Comparison of ENCODE assay signal across 14 mouse cellular contexts in genomic region chr1:127031563-127031962, GRCm38 (mm10).
DNase-seq lines count a peak whose midpoint lies in the region; ATAC-seq and TF ChIP-seq lines count a peak whose summit lies in the region.
"Had no signal": no experiment of that assay in that cellular context is flagged by ENCODE, and none has a peak within 500 bp of the region (broad histone marks: within the 10 kb centered on the region; RNA-seq: fewer than 3 reads in every experiment).

No protein-coding gene starts in this region.

- no peak overlapping the region for H3K9ac ChIP-seq in forebrain, embryonic 14.5 days (ENCODE audit: low read length)
- no peak overlapping the region for H3K9ac ChIP-seq in forebrain, embryonic 16.5 days (replicated peaks; ENCODE audit: low read depth, low read length)
- no peak overlapping the region for H3K9ac ChIP-seq in kidney, postnatal 0 days (ENCODE audit: low read depth, low read length)
- H3K9ac ChIP-seq: embryonic facial prominence, embryonic 13.5 days; heart, embryonic 15.5 days; liver, embryonic 13.5 days had no signal

- peak; percentile 41 for DNase-seq in forebrain, embryonic 14.5 days (ENCODE audit: low spot score)
- peak; percentile 37 to 42 for DNase-seq in left cerebral cortex, postnatal 10 days (ENCODE audit: extremely low spot score in 1 of 2, low spot score in 2 of 2)
- no peak for DNase-seq in left cerebral cortex, adult 18-20 months (ENCODE audit: low spot score in 2 of 2)
- DNase-seq in brain, embryonic 14.5 days (ENCODE audit: low read depth), result peak; percentile 66
- peak; percentile 70 for DNase-seq in kidney, postnatal 0 days (ENCODE audit: low spot score)
- no peak for DNase-seq in lung, adult 18-20 months
- DNase-seq in limb, embryonic 10.5 days (ENCODE audit: low spot score), result no peak
- DNase-seq: B cell, adult 2 months; cerebellum, adult 9-10 months; liver, embryonic 13.5 days; lung, postnatal 10 days had no signal

- H3K9me3 ChIP-seq in forebrain, embryonic 14.5 days (replicated peaks; ENCODE audit: control insufficient read depth, low read length), result no peaks in the 10 kb centered on the region
- H3K9me3 ChIP-seq in forebrain, embryonic 16.5 days (ENCODE audit: control insufficient read depth, low read length), result no peaks in the 10 kb centered on the region
- no peaks in the 10 kb centered on the region for H3K9me3 ChIP-seq in kidney, postnatal 0 days (replicated peaks; ENCODE audit: low read length)
- H3K9me3 ChIP-seq in limb, embryonic 10.5 days (replicated peaks), result no peaks in the 10 kb centered on the region
- H3K9me3 ChIP-seq: embryonic facial prominence, embryonic 13.5 days; heart, embryonic 15.5 days; liver, embryonic 13.5 days had no signal

- H3K4me2 ChIP-seq in forebrain, embryonic 14.5 days (ENCODE audit: low read length), result no peak overlapping the region
- H3K4me2 ChIP-seq in forebrain, embryonic 16.5 days (ENCODE audit: low read length), result no peak overlapping the region
- H3K4me2 ChIP-seq in kidney, postnatal 0 days (ENCODE audit: low read length), result no peak overlapping the region
- H3K4me2 ChIP-seq: embryonic facial prominence, embryonic 13.5 days; heart, embryonic 15.5 days; liver, embryonic 13.5 days had no signal

- 14% methylated on average over 4 of the region's 4 CpGs for WGBS in forebrain, embryonic 14.5 days
- WGBS in forebrain, embryonic 16.5 days, result 20% methylated on average over 4 of the region's 4 CpGs
- 11% methylated on average over 4 of the region's 4 CpGs for WGBS in kidney, postnatal 0 days
- WGBS in limb, embryonic 10.5 days, result 51% methylated on average over 4 of the region's 4 CpGs

- ATAC-seq in forebrain, embryonic 14.5 days, result no peak
- no peak for ATAC-seq in forebrain, embryonic 16.5 days
- ATAC-seq in kidney, postnatal 0 days (replicated peaks; ENCODE audit: low FRiP score, low read depth), result peak; percentile 74

- no peaks in the 10 kb centered on the region for H3K36me3 ChIP-seq in forebrain, embryonic 14.5 days (ENCODE audit: control insufficient read depth, insufficient read depth, low read length)
- no peaks in the 10 kb centered on the region for H3K36me3 ChIP-seq in forebrain, embryonic 16.5 days (ENCODE audit: control insufficient read depth, insufficient read depth)
- no peaks in the 10 kb centered on the region for H3K36me3 ChIP-seq in kidney, postnatal 0 days (ENCODE audit: insufficient read depth, low read length)
- no peaks in the 10 kb centered on the region for H3K36me3 ChIP-seq in limb, embryonic 10.5 days
- H3K36me3 ChIP-seq: embryonic facial prominence, embryonic 13.5 days; heart, embryonic 15.5 days; liver, embryonic 13.5 days had no signal

- TF ChIP-seq CTCF in brain, embryonic 14.5 days (IDR thresholded peaks at IDR 0.05; ENCODE audit: borderline replicate concordance, extremely low read depth, insufficient read depth, insufficient read length), result no peak
- no peak for TF ChIP-seq CTCF in kidney, postnatal 0 days (IDR thresholded peaks at IDR 0.05; ENCODE audit: low read depth)

- intact Hi-C loops in left cerebral cortex, postnatal 10 days (cut with DNase I), result no loop called here

- TF ChIP-seq POLR2A in brain, embryonic 14.5 days (IDR thresholded peaks at IDR 0.05; ENCODE audit: borderline replicate concordance, extremely low read depth, insufficient read depth, insufficient read length, poor library complexity, severe bottlenecking), result no peak

- H3K27me3 ChIP-seq in forebrain, embryonic 14.5 days (replicated peaks; ENCODE audit: control insufficient read depth, insufficient read depth, low read length), result no peaks in the 10 kb centered on the region
- H3K27me3 ChIP-seq in forebrain, embryonic 16.5 days (replicated peaks; ENCODE audit: control insufficient read depth, insufficient read depth, low read length), result no peaks in the 10 kb centered on the region
- H3K27me3 ChIP-seq in kidney, postnatal 0 days (ENCODE audit: insufficient read depth, low read length), result no peaks in the 10 kb centered on the region
- no peaks in the 10 kb centered on the region for H3K27me3 ChIP-seq in limb, embryonic 10.5 days (ENCODE audit: low read depth, poor library complexity, severe bottlenecking)
- H3K27me3 ChIP-seq: embryonic facial prominence, embryonic 13.5 days; heart, embryonic 15.5 days; liver, embryonic 13.5 days had no signal

- H3K27ac ChIP-seq in forebrain, embryonic 14.5 days (ENCODE audit: low read depth, low read length), result no peak overlapping the region
- no peak overlapping the region for H3K27ac ChIP-seq in forebrain, embryonic 16.5 days (ENCODE audit: low read length)
- no peak overlapping the region for H3K27ac ChIP-seq in kidney, postnatal 0 days
- H3K27ac ChIP-seq in limb, embryonic 10.5 days, result no peak overlapping the region
- H3K27ac ChIP-seq: embryonic facial prominence, embryonic 13.5 days; heart, embryonic 15.5 days; liver, embryonic 13.5 days had no signal

- no peak overlapping the region for H3K4me3 ChIP-seq in forebrain, embryonic 14.5 days (ENCODE audit: low read depth, low read length)
- H3K4me3 ChIP-seq in forebrain, embryonic 16.5 days (replicated peaks; ENCODE audit: low read length), result no peak overlapping the region
- no peak overlapping the region for H3K4me3 ChIP-seq in kidney, postnatal 0 days (replicated peaks; ENCODE audit: low read depth, low read length)
- H3K4me3 ChIP-seq in limb, embryonic 10.5 days, result no peak overlapping the region
- H3K4me3 ChIP-seq: embryonic facial prominence, embryonic 13.5 days; heart, embryonic 15.5 days; liver, embryonic 13.5 days had no signal

- no peaks in the 10 kb centered on the region for H3K4me1 ChIP-seq in forebrain, embryonic 14.5 days (ENCODE audit: control insufficient read depth, insufficient read depth, low read length)
- H3K4me1 ChIP-seq in forebrain, embryonic 16.5 days (replicated peaks; ENCODE audit: control insufficient read depth, insufficient read depth, low read length), result no peaks in the 10 kb centered on the region
- H3K4me1 ChIP-seq in kidney, postnatal 0 days (replicated peaks; ENCODE audit: insufficient read depth, low read length), result no peaks in the 10 kb centered on the region; the same call in 1 of the 2 replicates
- H3K4me1 ChIP-seq in limb, embryonic 10.5 days, result no peaks in the 10 kb centered on the region
- H3K4me1 ChIP-seq: embryonic facial prominence, embryonic 13.5 days; heart, embryonic 15.5 days; liver, embryonic 13.5 days had no signal

Comparison
In these comparisons a context has a peak if more than half of its experiments do, and no peak if none do; other contexts are left out.
1. DNase-seq: peak in forebrain, embryonic 14.5 days (single experiment), left cerebral cortex, postnatal 10 days (2 of 2), brain, embryonic 14.5 days (single experiment) and kidney, postnatal 0 days (single experiment); none in left cerebral cortex, adult 18-20 months (0 of 2), lung, adult 18-20 months (0 of 2) and limb, embryonic 10.5 days (single experiment).